Mouse (Mus musculus) kidney, postnatal 25 days (tissue): ENCODE data around the gene Bnip2.

Experiments
- DNase-seq, 2 experiments: peaks; one replicate each; pipeline ENCODE4 v3.0.0; 2021; ENCODE audit warnings: mixed read lengths in 2 of 2

Gene Bnip2

DNA sequence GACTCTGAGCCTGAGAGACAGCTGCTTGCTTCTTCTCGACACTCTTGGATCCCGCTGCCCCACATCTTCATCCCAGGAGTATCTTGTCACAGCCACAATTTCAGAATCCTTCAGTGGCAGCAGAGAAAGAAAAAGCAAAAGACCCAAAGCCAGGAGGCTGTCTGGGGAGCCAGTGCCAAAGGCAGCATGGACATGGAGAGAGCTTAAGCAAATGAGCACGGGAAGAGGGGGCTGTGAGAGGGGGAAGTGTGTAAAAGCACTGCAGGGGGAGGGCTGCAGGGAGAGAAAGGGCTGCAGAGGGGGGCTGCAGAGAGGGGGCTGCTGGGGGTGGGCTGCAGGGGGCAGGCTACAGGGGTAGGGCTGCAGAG, 60.1 kb downstream of the Bnip2 start:
- DNase-seq, result no peak

DNA sequence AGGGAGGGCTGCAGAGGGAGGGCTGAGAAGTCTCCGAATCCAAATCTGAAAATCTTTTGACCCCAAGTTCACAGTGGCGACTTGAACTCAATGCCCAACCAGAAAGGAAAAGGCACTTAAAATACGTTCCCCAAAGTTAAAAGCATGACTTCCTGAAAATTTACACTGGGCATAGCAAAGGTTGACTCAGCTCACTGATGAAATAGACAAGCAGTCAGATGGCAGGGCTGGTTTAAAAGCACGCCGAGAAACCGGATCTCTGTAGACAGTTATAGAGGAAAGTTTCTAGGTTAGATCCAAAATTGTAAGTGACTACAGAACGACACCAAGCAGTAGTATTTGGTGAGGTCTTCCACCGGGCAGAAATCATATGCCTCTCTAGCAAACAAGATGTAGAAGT, 60.6 kb downstream of the Bnip2 start:
- DNase-seq, result no peak

- no peak for DNase-seq
These were observed 63.5 kb downstream of the Bnip2 start for GRCm38 (mm10) chr9:70052730-70053129.

- no peak for DNase-seq
These were observed 64.1 kb downstream of the Bnip2 start for GRCm38 (mm10) chr9:70053411-70053810.
